Mouse (Mus musculus) liver, embryonic 15.5 days (tissue): Measurements from ENCODE around the gene Zfp385b. TPM values are rescaled to one million over a fixed set of nuclear protein-coding genes. Genes with fewer than 3 reads are reported as not detected.

Source experiments
- ATAC-seq: fragments of 200-750 bp; cut with Nextera tagmentation; 2 replicates; pipeline ENCODE4 v1.8.0; 2017; ENCODE audit warnings: moderate number of reproducible peaks, mild to moderate bottlenecking, moderate library complexity; ENCODE audit not compliant: insufficient read depth
- H3K27ac ChIP-seq: fragments of 300-500 bp; sonication (generic); replicated peaks from 2 replicates; pipeline ENCODE4 v1.5.1; 2015; ENCODE audit warnings: mild to moderate bottlenecking, inconsistent platforms
- H3K27me3 ChIP-seq: fragments of 300-500 bp; sonication (generic); 2 replicates; pipeline ENCODE4 v1.6.1; 2015; ENCODE audit warnings: mild to moderate bottlenecking, inconsistent platforms
- H3K36me3 ChIP-seq: fragments of 300-500 bp; sonication (generic); replicated peaks from 2 replicates; pipeline ENCODE4 v1.6.1; 2015; ENCODE audit warnings: moderate library complexity, mild to moderate bottlenecking, inconsistent platforms
- H3K4me1 ChIP-seq: fragments of 300-500 bp; sonication (generic); replicated peaks from 2 replicates; pipeline ENCODE4 v1.6.1; 2015; ENCODE audit warnings: inconsistent platforms
- H3K4me2 ChIP-seq: fragments of 300-500 bp; sonication (generic); 2 replicates; pipeline ENCODE4 v1.6.1; 2015; ENCODE audit warnings: moderate library complexity, mild to moderate bottlenecking, inconsistent platforms
- H3K4me3 ChIP-seq: fragments of 300-500 bp; sonication (generic); replicated peaks from 2 replicates; pipeline ENCODE4 v1.5.1; 2015; ENCODE audit warnings: mild to moderate bottlenecking, inconsistent platforms
- H3K9ac ChIP-seq: fragments of 300-500 bp; sonication (generic); 2 replicates; pipeline ENCODE4 v1.6.1; 2015; ENCODE audit warnings: moderate library complexity, mild to moderate bottlenecking, inconsistent platforms
- H3K9me3 ChIP-seq: fragments of 300-500 bp; sonication (generic); replicated peaks from 2 replicates; pipeline ENCODE4 v1.6.1; 2016; ENCODE audit warnings: inconsistent platforms
- WGBS: fragments of 180-500 bp; shearing (Covaris S2); methylation state at CpG from one replicate; pipeline ENCODE4 v1.1.7; 2015; ENCODE audit warnings: mixed read lengths; ENCODE audit not compliant: insufficient replicate concordance; 5-methylcytosine and 5-hydroxymethylcytosine counted together
- polyA plus RNA-seq: library from polyadenylated mRNA; unstranded; fragments of >200 nt; fragmentation: Nextera tagmentation; extraction: Ambion mirVana; gene quantifications from 2 replicates; pipeline ENCODE4 v1.2.1, GENCODE M21; 2015

The Zfp385b gene
- polyA plus RNA-seq, 1 experiment from 2014 or later, result 6.7 TPM

DNA sequence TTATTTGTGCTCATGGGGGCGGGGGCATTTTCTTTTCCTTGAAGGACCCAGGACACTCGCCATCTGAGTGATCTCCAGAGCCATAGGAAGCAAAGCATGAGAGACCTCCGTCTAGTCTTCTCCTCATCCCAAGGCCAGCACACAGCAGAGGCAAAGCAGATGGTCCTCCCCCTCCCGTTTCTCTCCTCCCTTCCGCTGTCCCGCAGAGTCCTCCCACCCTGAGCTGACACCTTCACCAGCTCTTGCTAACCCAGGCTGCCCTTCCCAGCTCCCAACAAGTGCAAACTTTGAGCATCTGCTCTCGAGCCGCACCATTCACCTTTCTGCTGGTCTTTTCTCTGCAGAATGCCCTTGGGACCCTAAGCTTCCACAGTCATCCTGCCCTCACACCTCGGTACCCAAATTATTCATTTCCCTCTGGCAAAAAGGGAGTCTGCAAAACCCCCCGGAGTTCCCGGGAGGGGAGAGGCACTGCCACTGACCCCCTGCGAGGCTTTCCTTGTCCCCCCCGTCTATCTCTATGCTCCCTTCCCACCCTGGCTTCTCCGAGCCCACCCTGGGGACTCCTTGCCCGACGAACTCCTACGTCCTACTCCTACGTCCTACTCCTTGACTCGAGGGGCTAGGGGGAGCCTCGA is 3.5 kb downstream of the Zfp385b start:
- H3K27me3 ChIP-seq, result peaks cover 59% of the 10 kb centered on the region
- WGBS, result 4% methylated on average over 20 of the region's 20 CpGs
- no peak for ATAC-seq

DNA sequence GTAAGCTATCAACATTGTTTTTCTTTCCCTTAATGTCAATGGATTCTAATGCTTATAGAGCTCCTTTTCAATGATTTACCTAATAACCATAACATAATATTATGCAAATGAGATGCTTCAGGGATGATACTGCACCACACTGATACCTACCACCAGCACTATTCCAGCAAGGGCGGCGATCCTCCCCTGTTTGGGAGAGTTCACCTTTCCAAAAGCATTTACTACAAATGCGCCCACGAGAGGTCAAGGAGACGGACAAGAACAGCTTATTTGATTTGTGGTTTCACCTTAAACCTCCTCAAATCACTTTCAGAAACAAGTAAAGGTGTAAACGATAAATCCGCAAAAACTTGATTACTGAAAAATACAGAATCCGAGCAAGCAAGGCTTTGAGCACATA is 4.5 kb downstream of the Zfp385b start:
- Histone ChIP-seq H3K27ac (no peak overlapping the region), H3K27me3 (peaks cover 59% of the 10 kb centered on the region), H3K9ac (no peak overlapping the region), H3K4me3 (no peak overlapping the region), H3K9me3 (no peaks in the 10 kb centered on the region), H3K36me3 (no peaks in the 10 kb centered on the region), H3K4me2 (no peak overlapping the region), H3K4me1 (no peaks in the 10 kb centered on the region)
- ATAC-seq, result no peak
- 61% methylated on average over 8 of the region's 8 CpGs for WGBS

More for the DNA sequence above, 3.5 kb downstream of the Zfp385b start:
- Histone ChIP-seq H3K4me2 (peak overlapping the region; percentile 62), H3K4me3 (peak overlapping the region; percentile 40), H3K36me3 (no peaks in the 10 kb centered on the region), H3K4me1 (no peaks in the 10 kb centered on the region), H3K9ac (no peak overlapping the region), H3K27ac (no peak overlapping the region), H3K9me3 (no peaks in the 10 kb centered on the region)

DNA sequence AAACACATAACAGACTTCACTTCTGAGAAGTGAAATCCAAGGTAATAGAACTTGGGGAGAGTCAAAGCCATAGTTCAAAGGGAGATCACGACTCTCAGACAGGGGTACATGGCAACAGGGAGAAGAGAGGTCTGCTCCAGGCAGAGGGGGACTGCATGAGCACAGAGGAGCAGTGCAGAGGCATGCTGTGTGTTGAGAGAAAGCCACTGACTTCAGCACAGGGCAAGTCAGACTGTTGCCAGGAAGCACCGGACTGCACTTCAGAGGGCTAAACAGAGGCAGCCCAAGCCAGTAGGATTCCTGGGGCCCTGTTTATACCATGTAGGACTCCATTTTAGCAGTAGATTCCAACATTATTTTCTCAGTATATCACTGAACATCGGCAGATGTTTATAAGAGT is 6.4 kb downstream of the Zfp385b start:
- Histone ChIP-seq H3K9ac (no peak overlapping the region), H3K9me3 (no peaks in the 10 kb centered on the region), H3K27ac (no peak overlapping the region), H3K4me3 (no peak overlapping the region), H3K27me3 (peaks cover 46% of the 10 kb centered on the region), H3K4me1 (no peaks in the 10 kb centered on the region), H3K4me2 (no peak overlapping the region), H3K36me3 (no peaks in the 10 kb centered on the region)
- ATAC-seq, result no peak
- WGBS, result 48% methylated on average over 3 of the region's 3 CpGs

DNA sequence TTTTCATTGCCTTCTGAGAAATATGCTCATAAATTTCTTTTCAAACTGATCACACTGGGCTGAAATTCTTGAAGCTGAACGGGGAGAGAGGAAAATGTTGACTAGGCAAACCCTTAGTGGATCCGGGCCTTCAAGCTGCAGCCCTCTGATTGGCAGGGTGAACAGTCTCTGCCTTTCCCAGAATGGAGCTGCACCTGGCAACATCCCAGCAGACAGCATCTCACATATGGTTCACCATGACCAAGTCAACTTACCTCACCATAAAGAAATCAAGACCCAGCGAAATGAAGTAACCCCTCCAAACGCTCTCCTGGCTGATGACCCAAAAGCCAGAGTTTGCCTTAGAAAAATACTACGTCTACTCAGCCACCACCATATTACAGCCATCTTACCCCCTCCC is 8.7 kb downstream of the Zfp385b start:
- Histone ChIP-seq H3K36me3 (no peaks in the 10 kb centered on the region), H3K9me3 (no peaks in the 10 kb centered on the region), H3K4me1 (no peaks in the 10 kb centered on the region), H3K4me3 (no peak overlapping the region), H3K27me3 (peaks cover 23% of the 10 kb centered on the region), H3K9ac (no peak overlapping the region), H3K27ac (no peak overlapping the region), H3K4me2 (no peak overlapping the region)
- ATAC-seq, result no peak
- 73% methylated on average over 5 of the region's 5 CpGs for WGBS

DNA sequence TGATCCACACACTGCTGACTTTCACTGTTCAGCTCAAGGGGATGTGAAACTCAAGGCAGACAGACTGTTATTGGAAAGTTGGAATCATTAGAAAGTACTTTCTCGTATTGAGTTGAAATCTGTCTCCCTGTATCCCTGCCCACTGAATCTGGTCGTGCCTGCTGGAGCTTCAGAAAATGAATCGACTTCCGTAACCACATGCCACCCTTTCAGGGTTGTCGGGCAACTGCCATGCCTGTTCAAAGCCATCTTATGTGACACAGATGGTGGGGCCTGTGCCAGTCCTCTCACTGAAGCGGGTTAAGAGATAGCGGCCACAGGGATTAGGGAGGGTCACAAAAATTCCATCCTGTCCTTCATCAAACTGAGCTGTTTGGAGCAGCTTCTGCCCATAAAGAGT is 14.7 kb downstream of the Zfp385b start:
- H3K4me2 ChIP-seq, result no peak overlapping the region
- no peaks in the 10 kb centered on the region for H3K4me1 ChIP-seq
- no peaks in the 10 kb centered on the region for H3K9me3 ChIP-seq
- no peak overlapping the region for H3K9ac ChIP-seq
- H3K4me3 ChIP-seq, result no peak overlapping the region
- no peaks in the 10 kb centered on the region for H3K36me3 ChIP-seq
- H3K27me3 ChIP-seq, result no peaks in the 10 kb centered on the region
- WGBS, result 71% methylated on average over 7 of the region's 7 CpGs
- ATAC-seq, result no peak
- no peak overlapping the region for H3K27ac ChIP-seq

DNA sequence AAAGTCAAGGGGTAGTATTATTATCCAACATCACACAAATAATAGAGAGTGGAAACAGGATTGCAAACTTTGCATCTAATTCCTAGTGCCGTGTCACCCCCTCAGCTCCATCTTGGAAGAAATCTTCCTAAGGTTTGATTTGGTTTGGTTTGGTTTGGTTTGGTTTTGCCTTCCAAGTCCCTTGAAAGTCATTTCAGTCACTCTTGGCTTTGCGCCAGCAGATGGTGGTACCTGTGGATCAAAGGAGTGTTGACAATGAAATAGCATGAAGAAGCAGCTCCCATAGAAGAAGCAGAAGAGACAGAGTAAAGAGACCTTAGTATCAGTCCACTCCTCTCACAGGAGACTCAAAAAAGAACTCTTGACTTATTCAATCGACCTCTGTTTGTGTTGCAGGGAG is 17.1 kb downstream of the Zfp385b start:
- Histone ChIP-seq H3K27ac (no peak overlapping the region), H3K36me3 (no peaks in the 10 kb centered on the region), H3K9me3 (no peaks in the 10 kb centered on the region), H3K9ac (no peak overlapping the region), H3K4me1 (no peaks in the 10 kb centered on the region), H3K4me2 (no peak overlapping the region), H3K4me3 (no peak overlapping the region), H3K27me3 (no peaks in the 10 kb centered on the region)
- WGBS, result 63% methylated on average over 3 of the region's 3 CpGs
- ATAC-seq, result no peak

DNA sequence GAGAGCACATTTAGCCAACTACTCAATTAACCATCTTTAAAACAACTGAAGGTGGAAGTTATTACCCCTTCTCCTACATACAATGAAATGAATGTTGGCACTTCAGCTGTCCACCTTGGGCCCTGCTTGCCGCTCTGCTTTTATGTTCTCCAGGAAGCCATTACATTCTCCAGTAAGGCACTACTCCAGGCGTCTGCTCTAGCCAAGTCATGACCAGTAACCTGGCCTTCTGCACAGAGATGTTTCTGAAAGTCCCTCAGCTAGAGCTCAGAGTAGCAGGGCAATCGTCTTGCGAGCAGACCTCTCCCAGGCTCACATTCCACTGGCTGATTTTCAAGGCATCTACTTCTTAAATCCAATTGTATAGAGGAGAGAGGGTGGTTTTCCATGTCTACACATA is 18.0 kb downstream of the Zfp385b start:
- no peak overlapping the region for H3K4me2 ChIP-seq
- no peaks in the 10 kb centered on the region for H3K4me1 ChIP-seq
- no peak for ATAC-seq
- no peak overlapping the region for H3K9ac ChIP-seq
- no peaks in the 10 kb centered on the region for H3K9me3 ChIP-seq
- no peak overlapping the region for H3K27ac ChIP-seq
- no peaks in the 10 kb centered on the region for H3K36me3 ChIP-seq
- WGBS, result 67% methylated on average over 4 of the region's 4 CpGs
- H3K4me3 ChIP-seq, result no peak overlapping the region
- no peaks in the 10 kb centered on the region for H3K27me3 ChIP-seq

DNA sequence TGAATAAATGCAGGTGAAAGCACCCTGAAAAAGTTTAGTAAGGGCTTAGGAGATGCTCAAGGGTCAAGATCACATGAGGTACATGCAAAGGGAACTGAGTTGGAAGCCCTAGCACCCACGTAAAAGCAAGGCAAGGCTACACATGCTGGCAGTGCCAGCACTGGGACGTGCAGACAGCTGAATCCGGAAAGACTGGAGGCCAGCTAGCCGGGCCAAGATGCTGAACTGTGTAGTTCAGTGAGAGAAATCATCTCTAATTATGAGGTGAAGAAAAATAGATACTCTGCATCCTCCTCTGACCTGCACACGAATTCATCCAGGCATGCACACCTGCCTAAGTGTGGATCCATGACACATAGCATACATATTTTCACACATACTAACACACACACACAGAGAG is 18.4 kb downstream of the Zfp385b start:
- Histone ChIP-seq H3K27me3 (no peaks in the 10 kb centered on the region), H3K4me1 (no peaks in the 10 kb centered on the region), H3K4me3 (no peak overlapping the region), H3K9ac (no peak overlapping the region), H3K36me3 (no peaks in the 10 kb centered on the region), H3K4me2 (no peak overlapping the region), H3K27ac (no peak overlapping the region), H3K9me3 (no peaks in the 10 kb centered on the region)
- no peak for ATAC-seq
- 58% methylated on average over 5 of the region's 5 CpGs for WGBS

DNA sequence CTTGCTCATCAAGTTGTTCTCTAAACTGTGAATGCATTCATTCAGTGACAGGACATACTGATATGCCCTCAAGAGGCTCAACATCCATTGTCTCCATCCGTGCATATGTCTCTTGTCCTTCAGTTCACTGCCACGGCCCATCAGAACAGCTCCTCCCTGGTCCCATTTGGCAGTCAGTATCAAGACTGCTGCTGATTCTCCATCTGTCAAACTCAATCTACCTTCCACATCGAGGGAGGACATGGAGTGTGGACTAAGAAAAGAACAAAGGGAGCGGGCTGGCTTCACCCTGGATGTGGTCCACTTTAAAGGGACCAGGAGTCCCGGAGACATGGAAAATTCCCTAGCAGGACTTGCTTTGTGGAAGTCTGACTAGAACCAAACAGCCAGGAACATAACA is 22.2 kb downstream of the Zfp385b start:
- H3K9me3 ChIP-seq, result no peaks in the 10 kb centered on the region
- 50% methylated on average over 5 of the region's 5 CpGs for WGBS
- H3K4me3 ChIP-seq, result no peak overlapping the region
- H3K27me3 ChIP-seq, result no peaks in the 10 kb centered on the region
- no peaks in the 10 kb centered on the region for H3K36me3 ChIP-seq
- ATAC-seq, result no peak
- H3K9ac ChIP-seq, result no peak overlapping the region
- H3K4me2 ChIP-seq, result no peak overlapping the region
- H3K4me1 ChIP-seq, result no peaks in the 10 kb centered on the region
- H3K27ac ChIP-seq, result no peak overlapping the region

DNA sequence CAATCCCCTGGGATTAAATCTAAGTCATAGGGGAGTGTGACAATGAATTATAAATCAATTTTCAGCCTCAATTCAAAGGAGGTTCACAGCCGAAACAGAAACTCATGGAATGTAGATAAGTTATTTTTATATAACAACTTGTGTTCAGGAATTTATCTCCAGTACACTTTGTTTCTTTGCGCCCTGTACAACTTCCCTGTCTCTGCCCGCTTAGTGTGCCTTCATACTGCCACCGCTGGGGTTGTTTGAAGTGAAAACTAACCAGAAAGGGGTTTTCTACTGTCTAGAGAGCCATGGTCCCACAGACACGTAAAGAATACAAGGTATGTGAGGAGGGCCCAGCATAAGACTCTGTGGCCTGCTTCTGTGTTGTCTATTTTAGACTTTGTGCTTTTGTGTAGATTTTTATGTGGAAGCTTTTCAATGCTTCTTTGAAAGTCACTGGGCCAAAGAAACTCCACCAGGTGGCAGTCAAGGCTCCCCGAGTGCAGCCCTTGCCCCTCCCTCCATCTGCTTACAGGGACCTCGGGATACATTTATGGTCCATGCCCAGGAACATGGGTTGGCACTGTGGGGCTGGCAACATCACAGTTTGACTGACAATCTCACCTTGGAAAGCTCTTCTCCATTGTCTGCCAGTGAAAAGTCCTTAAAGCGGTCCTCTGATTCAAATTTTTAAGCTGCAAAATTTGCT is 23.4 kb downstream of the Zfp385b start:
- H3K27ac ChIP-seq, result no peak overlapping the region
- H3K4me2 ChIP-seq, result no peak overlapping the region
- H3K4me3 ChIP-seq, result no peak overlapping the region
- H3K4me1 ChIP-seq, result no peaks in the 10 kb centered on the region
- no peak for ATAC-seq
- no peaks in the 10 kb centered on the region for H3K36me3 ChIP-seq
- 56% methylated on average over 8 of the region's 8 CpGs for WGBS
- H3K9ac ChIP-seq, result no peak overlapping the region
- no peaks in the 10 kb centered on the region for H3K9me3 ChIP-seq
- no peaks in the 10 kb centered on the region for H3K27me3 ChIP-seq

DNA sequence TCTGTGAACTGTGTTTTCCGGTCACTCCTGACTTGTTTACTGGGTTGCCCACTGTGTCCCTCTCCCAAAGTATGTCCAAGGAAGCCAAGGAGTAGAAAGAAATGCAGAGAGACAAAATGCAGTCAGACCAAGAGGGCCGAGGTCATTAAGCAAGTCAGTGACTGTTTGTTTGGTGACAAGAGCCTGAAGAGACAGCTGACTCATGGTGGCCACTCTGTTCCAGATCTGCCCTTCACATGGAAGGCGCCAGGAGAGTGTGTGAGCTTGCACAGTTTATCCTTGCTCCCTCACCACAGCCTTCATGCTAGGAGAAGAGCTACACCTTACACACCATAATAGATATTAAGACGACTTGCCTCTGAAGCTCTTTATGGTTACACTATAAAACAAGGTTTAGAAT is 28.6 kb downstream of the Zfp385b start:
- no peak overlapping the region for H3K27ac ChIP-seq
- H3K4me3 ChIP-seq, result no peak overlapping the region
- no peaks in the 10 kb centered on the region for H3K36me3 ChIP-seq
- 45% methylated on average over 4 of the region's 4 CpGs for WGBS
- H3K4me1 ChIP-seq, result no peaks in the 10 kb centered on the region
- no peak overlapping the region for H3K4me2 ChIP-seq
- no peak overlapping the region for H3K9ac ChIP-seq
- H3K9me3 ChIP-seq, result no peaks in the 10 kb centered on the region
- no peaks in the 10 kb centered on the region for H3K27me3 ChIP-seq
- no peak for ATAC-seq

DNA sequence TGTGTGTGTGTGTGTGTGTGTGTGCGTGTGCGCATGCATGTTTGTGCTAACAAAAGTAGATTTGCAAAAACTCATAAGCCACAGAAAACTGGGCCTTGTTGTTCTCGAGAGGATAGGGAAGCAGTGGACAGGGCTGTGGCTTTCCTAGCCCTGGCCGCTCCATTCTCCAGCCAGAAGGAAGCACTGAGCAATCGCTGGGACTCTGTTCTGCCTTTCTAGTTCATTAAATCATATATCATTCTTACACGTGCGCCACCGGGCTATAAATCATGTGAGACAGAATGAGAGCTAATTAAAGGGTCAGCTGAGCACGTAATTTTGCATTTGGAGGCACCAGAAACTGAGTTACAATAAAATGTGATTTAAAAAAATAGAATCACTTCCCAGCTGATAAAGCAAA is 29.1 kb downstream of the Zfp385b start:
- Histone ChIP-seq H3K4me2 (no peak overlapping the region), H3K36me3 (no peaks in the 10 kb centered on the region), H3K4me3 (no peak overlapping the region), H3K9me3 (no peaks in the 10 kb centered on the region), H3K9ac (no peak overlapping the region), H3K4me1 (no peaks in the 10 kb centered on the region), H3K27me3 (no peaks in the 10 kb centered on the region), H3K27ac (no peak overlapping the region)
- no peak for ATAC-seq
- WGBS, result 48% methylated on average over 9 of the region's 9 CpGs
